Mouse (Mus musculus) hematopoietic stem cell, adult 5-6 weeks (primary cell): ENCODE results near the gene Fance. TPM values are rescaled to one million over a fixed set of nuclear protein-coding genes. Genes with fewer than 3 reads are reported as not detected.

Source experiments
- total RNA-seq: library from RNA; stranded (forward); fragments of 172-1452, 232-1000 nt; gene quantifications from 2 replicates; pipeline ENCODE4 v1.2.3, GENCODE M21; 2017

Gene Fance
- total RNA-seq, 1 experiment from 2014 or later: 7.5 TPM

Other genes starting within 250 kb of the Fance start
- gene Tcp11, start 232.9 kb upstream of the Fance start, total RNA-seq: 2.3 and 3.6 TPM in 2 replicates
- 3.8 and 10.1 TPM in 2 replicates for gene Scube3, start 171.4 kb upstream of the Fance start, total RNA-seq
- gene Zfp523, start 136.4 kb upstream of the Fance start, total RNA-seq: 12.9 and 26.0 TPM in 2 replicates
- gene Def6, start 105.7 kb upstream of the Fance start, total RNA-seq: 113 and 137 TPM in 2 replicates
- 2.2 and 3.8 TPM in 2 replicates for gene Ppard, start 80.8 kb upstream of the Fance start, total RNA-seq
- gene Rpl10a, start 15.0 kb downstream of the Fance start, total RNA-seq: 828 and 1,143 TPM in 2 replicates
- gene Tead3, start 37.3 kb downstream of the Fance start, total RNA-seq: 0.74 and 0.75 TPM in 2 replicates
- 0.60 TPM in 1 of 2 replicates, not detected in the other for gene Tulp1, start 51.7 kb downstream of the Fance start, total RNA-seq
- 46.6 and 47.5 TPM in 2 replicates for gene Fkbp5, start 204.0 kb downstream of the Fance start, total RNA-seq
- gene Armc12, start 217.3 kb downstream of the Fance start, total RNA-seq: not detected in 2 replicates
- gene Clpsl2, start 235.9 kb downstream of the Fance start, total RNA-seq: not detected in 2 replicates
- gene Clps, start 247.2 kb downstream of the Fance start, total RNA-seq: not detected in 2 replicates